Mouse (Mus musculus): ENCODE data around the gene Olfr460.

DNA sequence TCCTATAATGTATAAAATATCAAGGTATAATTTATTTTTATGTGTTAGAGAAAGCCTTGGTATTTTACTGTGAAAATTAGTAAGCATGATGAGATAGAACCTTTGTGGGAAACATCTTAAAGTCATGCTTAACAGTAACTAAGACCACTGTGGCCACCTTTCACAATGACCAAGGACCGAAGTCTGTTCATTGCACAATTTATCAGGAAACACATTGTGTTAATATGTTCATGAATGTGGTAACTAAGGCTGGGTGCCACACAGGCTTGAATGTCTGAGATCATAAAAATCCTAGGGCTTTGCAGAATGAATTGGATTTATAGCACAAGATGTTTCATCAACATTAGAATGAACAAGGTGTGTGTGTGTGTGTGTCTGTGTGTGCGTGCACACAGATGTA is 19.1 kb downstream of the Olfr460 start:
- no peak for TF ChIP-seq CTCF (conservative IDR thresholded peaks at IDR 0.05; ENCODE audit: low read length)
- TF ChIP-seq POU5F1 (IDR thresholded peaks at IDR 0.05; ENCODE audit: borderline replicate concordance, low read length): no peak
- TF ChIP-seq NANOG (IDR thresholded peaks at IDR 0.05; ENCODE audit: borderline replicate concordance, low read length): no peak
